Mouse (Mus musculus) embryonic fibroblast, embryonic 13.5 days (primary cell): Measurements from ENCODE around the gene Rnf169.

Experiments used
- CTCF ChIP-seq: IDR thresholded peaks from 2 replicates; pipeline ENCODE4 v1.5.1; 2011; ENCODE audit warnings: mild to moderate bottlenecking, control low read depth, low read length, moderate library complexity, borderline replicate concordance; ENCODE audit not compliant: insufficient read depth
- POLR2A ChIP-seq: IDR thresholded peaks from 2 replicates; pipeline ENCODE4 v1.6.1; 2011; ENCODE audit warnings: low read depth, mild to moderate bottlenecking, control low read depth, low read length, moderate library complexity

- TF ChIP-seq CTCF (no peak), POLR2A (no peak)
Measured at GRCm38 (mm10) chr7:99971926-99972325, 8.3 kb downstream of the Rnf169 start.
